Mouse (Mus musculus) embryonic stem cell, embryonic (primary cell): ENCODE measurements around the gene a.

Experiments
- CTCF ChIA-PET, 4 experiments: fragments of 300-600 bp in 2 of 4; fragments of 350-600 bp in 2 of 4; sonication (Branson Sonifier 250); formaldehyde crosslinking; loops; one replicate each; lab custom pipeline; 2022; ENCODE audit warnings: inconsistent platforms in 2 of 4; lab: Charles Lee
- POLR2A ChIA-PET, 4 experiments: fragments of 300-600 bp in 2 of 4; fragments of 350-600 bp in 2 of 4; sonication (Branson Sonifier 250); formaldehyde crosslinking; loops; one replicate each; lab custom pipeline; 2022; ENCODE audit warnings: antibody characterized with exemption in 4 of 4, inconsistent platforms in 1 of 4; lab: Charles Lee

The a gene

GRCm38 (mm10) chr2:155057361-155057760 lies 266.2 kb downstream of the a start:
- POLR2A ChIA-PET: interaction anchor here (0.9 to 12.3 kb wide), 4 partner anchors 11 to 17 kb away, joined by 3 to 231 read pairs (median 6); partner anchors contain the start of gene Ahcy (in 4 of the 4)
- CTCF ChIA-PET: no interaction called here

GRCm38 (mm10) chr2:155071027-155071426 lies 279.8 kb downstream of the a start:
- POLR2A ChIA-PET: interaction anchor here in 2 of 4 experiments (1.1 to 17.2 kb wide), 7 partner anchors 8 to 179 kb away, joined by 3 to 231 read pairs (median 3); partner anchors contain the start of genes Dynlrb1 (in 1 of the 2) and Eif2s2 (in 1 of the 2)
- CTCF ChIA-PET: no interaction called here

GRCm38 (mm10) chr2:155072353-155073145 lies 281.3 kb downstream of the a start:
- CTCF ChIA-PET: interaction anchor here in 2 of 4 experiments (0.6 to 1.5 kb wide), 2 partner anchors 10 to 694 kb away, joined by 3 to 5 read pairs; no protein-coding TSS in a partner anchor

GRCm38 (mm10) chr2:155073347-155073746 lies 282.1 kb downstream of the a start:
- CTCF ChIA-PET: interaction anchor here in 2 of 4 experiments (0.6 to 1.5 kb wide), 2 partner anchors 9 to 695 kb away, joined by 3 to 5 read pairs; no protein-coding TSS in a partner anchor
- POLR2A ChIA-PET: interaction anchor here in 3 of 4 experiments (0.5 to 17.2 kb wide), 31 partner anchors 8 to 283 kb away, joined by 3 to 231 read pairs (median 5); partner anchors contain the start of genes Itch (in 3 of the 3), Map1lc3a (in 2 of the 3), Dynlrb1 (in 1 of the 3) and Raly (in 1 of the 3)

More at GRCm38 (mm10) chr2:155072353-155073145, 281.3 kb downstream of the a start:
- POLR2A ChIA-PET: interaction anchor here in 3 of 4 experiments (0.6 to 17.2 kb wide), 21 partner anchors 8 to 524 kb away, joined by 3 to 231 read pairs (median 5); partner anchors contain the start of genes Dynlrb1 (in 1 of the 3), Eif2s2 (in 1 of the 3), Itch (in 1 of the 3) and Map1lc3a (in 1 of the 3)

- POLR2A ChIA-PET: interaction anchor here (0.5 to 17.2 kb wide), 72 partner anchors 7 to 506 kb away, joined by 3 to 231 read pairs (median 4); partner anchors contain the start of genes Itch (in 3 of the 4), Dynlrb1 (in 2 of the 4), Eif2s2 (in 2 of the 4) and Map1lc3a (in 2 of the 4)
- CTCF ChIA-PET: interaction anchor here in 3 of 4 experiments (0.6 to 1.5 kb wide), 4 partner anchors 8 to 464 kb away, joined by 3 to 5 read pairs (median 3); no protein-coding TSS in a partner anchor
Observed at GRCm38 (mm10) chr2:155073978-155074765, 283.0 kb downstream of the a start, which contains the start of gene Ahcy. Ahcy (minus strand) TSS chr2:155074497.

GRCm38 (mm10) chr2:155074766-155075330 lies 283.6 kb downstream of the a start:
- ChIA-PET CTCF (interaction anchor here in 2 of 4 experiments (0.6 to 0.7 kb wide), 2 partner anchors 59 to 465 kb away, joined by 3 read pairs; no protein-coding TSS in a partner anchor), POLR2A (interaction anchor here (0.5 to 17.2 kb wide), 64 partner anchors 8 to 506 kb away, joined by 3 to 231 read pairs (median 4); partner anchors contain the start of genes Itch (in 3 of the 4), Eif2s2 (in 2 of the 4), Map1lc3a (in 2 of the 4) and Raly (in 2 of the 4))

- CTCF ChIA-PET: interaction anchor here in 2 of 4 experiments (0.5 to 0.9 kb wide), 2 partner anchors 79 to 196 kb away, joined by 3 read pairs; no protein-coding TSS in a partner anchor
- POLR2A ChIA-PET: interaction anchor here in 3 of 4 experiments (0.5 to 17.2 kb wide), 19 partner anchors 10 to 442 kb away, joined by 3 to 231 read pairs (median 6); partner anchors contain the start of genes Acss2 (in 1 of the 3), Eif2s2 (in 1 of the 3), Ggt7 (in 1 of the 3) and Itch (in 1 of the 3)
Observed at GRCm38 (mm10) chr2:155075649-155076048, 284.4 kb downstream of the a start.

GRCm38 (mm10) chr2:155079500-155080178 lies 288.4 kb downstream of the a start:
- CTCF ChIA-PET: interaction anchor here in 1 of 4 experiments (1.0 kb wide), 1 partner anchor 192 kb away, joined by 3 read pairs; no protein-coding TSS in a partner anchor

GRCm38 (mm10) chr2:155080179-155080530 lies 289.0 kb downstream of the a start:
- ChIA-PET POLR2A (interaction anchor here in 1 of 4 experiments (0.9 to 1.4 kb wide), 2 partner anchors 11 to 12 kb away, joined by 4 to 10 read pairs; no protein-coding TSS in a partner anchor), CTCF (no interaction called here)

More at GRCm38 (mm10) chr2:155079500-155080178, 288.4 kb downstream of the a start:
- POLR2A ChIA-PET: interaction anchor here (0.6 to 1.7 kb wide), 17 partner anchors 8 to 1019 kb away, joined by 3 to 10 read pairs (median 3); partner anchors contain the start of genes Dynlrb1 (in 1 of the 4), Eif2s2 (in 1 of the 4), Itch (in 1 of the 4) and Map1lc3a (in 1 of the 4)

GRCm38 (mm10) chr2:155081056-155081455 lies 289.9 kb downstream of the a start:
- ChIA-PET CTCF (interaction anchor here in 1 of 4 experiments (1.7 kb wide), 1 partner anchor 88 kb away, joined by 5 read pairs; no protein-coding TSS in a partner anchor), POLR2A (interaction anchor here in 3 of 4 experiments (0.5 to 9.0 kb wide), 9 partner anchors 7 to 320 kb away, joined by 3 to 45 read pairs (median 4); partner anchors contain the start of gene Ahcy (in 1 of the 3))

- ChIA-PET POLR2A (interaction anchor here in 3 of 4 experiments (0.5 to 9.0 kb wide), 26 partner anchors 8 to 423 kb away, joined by 3 to 45 read pairs (median 4); partner anchors contain the start of genes Ahcy (in 2 of the 3) and Map1lc3a (in 1 of the 3)), CTCF (interaction anchor here (0.6 to 1.7 kb wide), 33 partner anchors 8 to 1946 kb away, joined by 3 to 15 read pairs (median 3); partner anchors contain the start of genes Ahcy (in 2 of the 4), Dynlrb1 (in 1 of the 4), Itch (in 1 of the 4) and Map1lc3a (in 1 of the 4))
Observed at GRCm38 (mm10) chr2:155082121-155082803, 291.1 kb downstream of the a start.

- POLR2A ChIA-PET: interaction anchor here in 2 of 4 experiments (0.6 to 9.0 kb wide), 4 partner anchors 10 to 188 kb away, joined by 3 to 45 read pairs (median 3); partner anchors contain the start of gene Ahcy (in 2 of the 2)
Observed at GRCm38 (mm10) chr2:155084546-155084945, 293.3 kb downstream of the a start.

GRCm38 (mm10) chr2:155086328-155086727 lies 295.1 kb downstream of the a start:
- CTCF ChIA-PET: interaction anchor here in 1 of 4 experiments (1.0 kb wide), 1 partner anchor 9 kb away, joined by 3 read pairs; no protein-coding TSS in a partner anchor

More at GRCm38 (mm10) chr2:155084546-155084945, 293.3 kb downstream of the a start:
- CTCF ChIA-PET: no interaction called here

GRCm38 (mm10) chr2:155088264-155088663 lies 297.1 kb downstream of the a start:
- CTCF ChIA-PET: no interaction called here
- POLR2A ChIA-PET: interaction anchor here in 2 of 4 experiments (0.9 to 9.0 kb wide), 3 partner anchors 9 to 14 kb away, joined by 3 to 45 read pairs (median 5); partner anchors contain the start of gene Ahcy (in 1 of the 2)

More at GRCm38 (mm10) chr2:155086328-155086727, 295.1 kb downstream of the a start:
- POLR2A ChIA-PET: interaction anchor here in 2 of 4 experiments (1.2 to 9.0 kb wide), 3 partner anchors 12 to 13 kb away, joined by 3 to 45 read pairs (median 4); partner anchors contain the start of gene Ahcy (in 2 of the 2)
